Mouse (Mus musculus) central nervous system, embryonic 14 days (tissue): Measurements from ENCODE around the gene Gm21095. TPM values are rescaled to one million over a fixed set of nuclear protein-coding genes. Genes with fewer than 3 reads are reported as not detected.

Source experiments
- polyA plus RNA-seq: library from polyadenylated mRNA; depleted of rRNA; stranded (reverse); fragments of >200 nt; gene quantifications from 2 replicates; pipeline ENCODE4 v1.2.3, GENCODE M21; 2012; rRNA removed

The Gm21095 gene
- not detected in 2 replicates for polyA plus RNA-seq

GRCm38 (mm10) chrY:84096979-84097378 is at the start of gene Gm21095:
TSS of gene Gm21095 (plus strand) at chrY:84097279.

